Mouse (Mus musculus): ENCODE results near the gene Cdh4. TPM values are rescaled to one million over a fixed set of nuclear protein-coding genes. Genes with fewer than 3 reads are reported as not detected.

The Cdh4 gene
- total RNA-seq, 1 experiment = 1.9 TPM

DNA sequence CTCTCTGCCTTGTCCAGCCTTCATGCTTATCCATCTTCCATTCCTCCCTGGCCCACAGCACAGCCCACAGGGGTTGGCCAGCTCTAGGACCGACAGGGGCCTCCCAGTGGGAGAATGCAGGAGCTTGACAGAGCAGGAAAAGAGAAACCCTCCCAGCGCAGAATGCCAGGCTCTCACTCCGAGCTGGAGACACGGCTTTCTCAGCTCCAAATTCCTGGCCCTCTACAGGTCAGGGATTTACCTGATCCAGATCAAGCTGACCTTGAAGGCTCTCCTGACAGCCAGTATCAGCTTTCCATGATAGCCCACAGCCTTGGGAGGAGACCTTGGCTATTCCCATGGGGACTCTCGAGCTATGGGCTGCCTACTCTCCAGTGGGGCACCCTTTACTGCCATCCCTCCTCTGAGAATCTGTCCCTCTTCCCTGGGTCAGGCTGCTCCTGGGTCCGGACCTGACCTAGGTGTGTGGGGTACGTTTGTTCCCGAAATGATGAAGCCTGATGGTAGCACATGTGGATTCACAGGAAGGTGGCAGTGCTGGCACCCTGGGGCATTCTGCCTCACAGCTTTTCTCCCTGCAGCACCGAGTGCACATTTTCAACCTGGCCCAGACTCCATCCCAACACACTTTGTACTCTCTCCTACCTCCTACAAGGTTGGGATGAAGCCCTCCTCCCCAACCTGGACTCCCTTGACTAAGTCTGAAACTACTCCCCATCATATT is 319.6 kb downstream of the Cdh4 start:
- H3K36me3 ChIP-seq (ENCODE audit: control insufficient read depth, insufficient read depth, low read length, poor library complexity, severe bottlenecking) = no peaks in the 10 kb centered on the region
- H3K27ac ChIP-seq (ENCODE audit: insufficient read depth, low read depth, low read length, poor library complexity, severe bottlenecking) = no peak overlapping the region
- no peaks in the 10 kb centered on the region for H3K9me3 ChIP-seq (ENCODE audit: control insufficient read depth, insufficient read depth, low read depth, low read length)
- TF ChIP-seq CHD2 (IDR thresholded peaks at IDR 0.05; ENCODE audit: low read depth, low read length) = no peak
- no peak for TF ChIP-seq MAFK (IDR thresholded peaks at IDR 0.05; ENCODE audit: insufficient read depth, low read depth, low read length)
- no peak for TF ChIP-seq HCFC1 (IDR thresholded peaks at IDR 0.05; ENCODE audit: borderline replicate concordance, insufficient read depth, low read length)
- TF ChIP-seq ZC3H11A (IDR thresholded peaks at IDR 0.05; ENCODE audit: borderline replicate concordance, low read depth, low read length) = no peak
- TF ChIP-seq ZNF384 (IDR thresholded peaks at IDR 0.05; ENCODE audit: low read depth, low read length) = no peak
- H3K4me1 ChIP-seq (ENCODE audit: control insufficient read depth in 2 of 2, insufficient read depth in 2 of 2, low read length in 2 of 2, poor library complexity in 1 of 2) = peaks cover 3 to 7% of the 10 kb centered on the region in 2 experiments; a peak in 3 of 4 replicates
- no peak overlapping the region for H3K4me3 ChIP-seq (ENCODE audit: insufficient read depth in 1 of 2, low read depth in 1 of 2, low read length in 2 of 2, poor library complexity in 1 of 2, severe bottlenecking in 1 of 2)
- in situ Hi-C loops (cut with MboI; ENCODE audit: low sequenced_read_pairs in 2 of 2, unreplicated experiment in 2 of 2) = no loop called here
- H3K9ac ChIP-seq (ENCODE audit: insufficient read depth, low read depth, low read length, poor library complexity, severe bottlenecking) = no peak overlapping the region
- no peak for DNase-seq (ENCODE audit: low read depth, low spot score)

DNA sequence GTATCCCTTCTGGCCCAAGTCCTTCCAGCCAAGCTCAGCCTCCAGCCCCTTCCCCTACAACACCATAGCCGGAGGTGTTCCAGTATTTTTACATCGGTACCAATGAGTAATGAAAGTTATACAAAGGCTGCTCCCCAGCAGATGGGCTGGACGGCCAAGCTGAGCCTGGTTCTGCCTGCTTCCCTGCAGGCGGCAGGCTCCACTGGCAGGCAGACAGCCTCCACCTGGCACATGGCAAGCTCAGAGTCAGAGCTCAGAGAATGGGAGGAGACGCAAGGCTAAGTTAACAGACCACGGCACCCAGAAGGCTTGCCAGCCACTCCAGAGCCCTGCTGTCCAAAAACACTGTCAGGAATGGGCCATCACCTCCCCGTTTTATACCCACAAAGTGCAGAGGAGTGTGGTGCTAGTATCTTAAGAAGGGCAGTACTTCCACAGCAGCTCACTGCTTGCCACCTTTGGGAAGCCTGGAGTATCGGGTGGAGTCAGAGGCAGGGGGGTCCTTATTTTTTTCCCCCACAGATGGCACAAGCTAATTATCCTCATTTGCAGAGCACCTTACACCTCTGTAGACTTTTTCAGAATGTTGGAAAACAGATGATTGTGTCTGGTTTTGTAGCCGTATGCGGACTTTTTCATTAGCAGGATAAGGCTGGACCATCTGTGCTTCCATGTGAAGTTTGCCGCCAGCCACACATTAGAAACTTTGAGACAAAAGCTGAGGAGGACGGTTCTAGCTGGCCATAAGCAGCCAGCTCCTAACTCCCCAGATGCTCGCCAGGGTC is 320.5 kb downstream of the Cdh4 start:
- peaks cover 4 to 14% of the 10 kb centered on the region in 2 experiments; a peak in 3 of 4 replicates for H3K4me1 ChIP-seq (ENCODE audit: control insufficient read depth in 2 of 2, insufficient read depth in 2 of 2, low read length in 2 of 2, poor library complexity in 1 of 2)
- in situ Hi-C loops (cut with MboI; ENCODE audit: low sequenced_read_pairs in 2 of 2, unreplicated experiment in 2 of 2) = no loop called here
- no peak for TF ChIP-seq ZNF384 (IDR thresholded peaks at IDR 0.05; ENCODE audit: low read depth, low read length)
- no peak overlapping the region; the same call in 1 of the 2 replicates for H3K27ac ChIP-seq (ENCODE audit: insufficient read depth, low read depth, low read length, poor library complexity, severe bottlenecking)
- H3K4me3 ChIP-seq (ENCODE audit: insufficient read depth in 1 of 2, low read depth in 1 of 2, low read length in 2 of 2, poor library complexity in 1 of 2, severe bottlenecking in 1 of 2) = no peak overlapping the region
- DNase-seq (ENCODE audit: low read depth, low spot score) = no peak
- no peak overlapping the region for H3K9ac ChIP-seq (ENCODE audit: insufficient read depth, low read depth, low read length, poor library complexity, severe bottlenecking)
- no peaks in the 10 kb centered on the region for H3K36me3 ChIP-seq (ENCODE audit: control insufficient read depth, insufficient read depth, low read length, poor library complexity, severe bottlenecking)
- H3K9me3 ChIP-seq (ENCODE audit: control insufficient read depth, insufficient read depth, low read depth, low read length) = no peaks in the 10 kb centered on the region

DNA sequence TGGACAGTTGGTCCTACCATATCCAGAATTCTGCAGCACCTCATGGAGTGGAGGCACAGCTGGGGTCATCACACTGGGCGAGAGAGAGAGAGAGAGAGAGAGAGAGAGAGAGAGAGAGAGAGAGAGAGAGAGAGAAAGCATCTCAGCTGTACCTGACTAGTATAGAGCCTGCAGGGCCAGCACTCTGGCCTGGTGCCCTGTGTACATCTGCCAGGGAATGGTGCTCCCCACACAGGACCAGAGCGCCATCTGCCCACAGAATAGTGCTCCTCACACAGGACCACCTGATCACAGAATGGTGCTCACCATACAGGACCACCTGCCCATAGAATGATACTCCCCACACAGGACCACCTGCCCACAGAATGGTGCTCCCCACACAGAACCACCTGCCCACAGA is 322.2 kb downstream of the Cdh4 start:
- TF ChIP-seq MAFK (IDR thresholded peaks at IDR 0.05; ENCODE audit: insufficient read depth, low read depth, low read length) (no peak), ZC3H11A (IDR thresholded peaks at IDR 0.05; ENCODE audit: borderline replicate concordance, low read depth, low read length) (no peak), ZNF384 (IDR thresholded peaks at IDR 0.05; ENCODE audit: low read depth, low read length) (no peak), CHD2 (IDR thresholded peaks at IDR 0.05; ENCODE audit: low read depth, low read length) (no peak), HCFC1 (IDR thresholded peaks at IDR 0.05; ENCODE audit: borderline replicate concordance, insufficient read depth, low read length) (no peak)
- Histone ChIP-seq H3K4me1 (ENCODE audit: control insufficient read depth in 2 of 2, insufficient read depth in 2 of 2, low read length in 2 of 2, poor library complexity in 1 of 2) (peaks cover 5 to 20% of the 10 kb centered on the region in 2 experiments), H3K36me3 (ENCODE audit: control insufficient read depth, insufficient read depth, low read length, poor library complexity, severe bottlenecking) (no peaks in the 10 kb centered on the region), H3K9ac (ENCODE audit: insufficient read depth, low read depth, low read length, poor library complexity, severe bottlenecking) (no peak overlapping the region), H3K4me3 (ENCODE audit: insufficient read depth in 1 of 2, low read depth in 1 of 2, low read length in 2 of 2, poor library complexity in 1 of 2, severe bottlenecking in 1 of 2) (no peak overlapping the region), H3K27ac (ENCODE audit: insufficient read depth, low read depth, low read length, poor library complexity, severe bottlenecking) (no peak overlapping the region), H3K9me3 (ENCODE audit: control insufficient read depth, insufficient read depth, low read depth, low read length) (no peaks in the 10 kb centered on the region)
- in situ Hi-C loops (cut with MboI; ENCODE audit: low sequenced_read_pairs in 2 of 2, unreplicated experiment in 2 of 2) = no loop called here
- no peak for DNase-seq (ENCODE audit: low read depth, low spot score)

DNA sequence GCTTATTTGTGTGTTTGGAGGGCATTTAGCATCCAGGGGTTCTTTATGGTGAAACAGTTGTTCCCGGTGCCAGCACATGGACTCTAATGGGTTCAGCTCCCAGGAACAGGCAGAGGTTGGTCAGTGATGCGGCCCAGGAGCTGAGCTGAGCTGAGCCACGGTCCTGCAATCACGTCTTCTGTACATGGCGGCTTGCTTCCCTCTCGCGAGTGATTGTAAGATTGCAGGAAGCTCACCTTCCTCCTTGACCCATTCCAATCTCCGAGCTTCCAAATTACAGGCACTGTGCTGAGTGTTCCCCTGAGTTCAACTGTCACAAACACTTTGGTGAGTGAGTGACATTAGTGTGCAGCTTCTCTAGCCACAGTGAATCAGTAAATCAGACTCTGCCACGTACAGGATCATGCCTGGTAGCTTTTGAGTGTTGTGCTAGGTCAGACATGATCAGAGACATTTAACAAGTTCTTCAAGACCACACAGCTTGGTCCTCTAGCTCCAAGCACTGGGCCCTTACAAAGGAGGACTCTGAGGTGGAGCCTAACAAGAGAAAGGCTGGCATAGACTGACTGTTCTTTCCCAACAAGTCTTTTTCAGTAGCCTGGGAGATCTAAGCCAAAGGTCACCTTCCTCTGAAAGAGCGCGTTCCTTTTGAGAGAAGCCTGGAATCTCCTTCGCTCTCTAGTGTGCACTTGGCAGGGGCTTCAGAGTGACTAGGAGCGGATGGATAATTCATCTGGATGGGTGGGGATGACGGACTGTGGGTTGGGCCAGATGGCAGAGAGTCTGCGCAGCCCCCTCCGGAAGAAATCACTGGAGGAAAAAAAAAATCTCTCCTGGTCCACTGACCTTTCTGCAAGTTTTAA is 324.7 kb downstream of the Cdh4 start:
- Histone ChIP-seq H3K9ac (ENCODE audit: insufficient read depth, low read depth, low read length, poor library complexity, severe bottlenecking) (no peak overlapping the region), H3K36me3 (ENCODE audit: control insufficient read depth, insufficient read depth, low read length, poor library complexity, severe bottlenecking) (no peaks in the 10 kb centered on the region), H3K4me3 (ENCODE audit: insufficient read depth in 1 of 2, low read depth in 1 of 2, low read length in 2 of 2, poor library complexity in 1 of 2, severe bottlenecking in 1 of 2) (no peak overlapping the region), H3K4me1 (ENCODE audit: control insufficient read depth in 2 of 2, insufficient read depth in 2 of 2, low read length in 2 of 2, poor library complexity in 1 of 2) (peaks cover 5 to 24% of the 10 kb centered on the region in 2 experiments), H3K9me3 (ENCODE audit: control insufficient read depth, insufficient read depth, low read depth, low read length) (no peaks in the 10 kb centered on the region), H3K27ac (ENCODE audit: insufficient read depth, low read depth, low read length, poor library complexity, severe bottlenecking) (no peak overlapping the region)
- no peak for TF ChIP-seq ZC3H11A (IDR thresholded peaks at IDR 0.05; ENCODE audit: borderline replicate concordance, low read depth, low read length)
- TF ChIP-seq MAFK (IDR thresholded peaks at IDR 0.05; ENCODE audit: insufficient read depth, low read depth, low read length) = no peak
- no peak for TF ChIP-seq CHD2 (IDR thresholded peaks at IDR 0.05; ENCODE audit: low read depth, low read length)
- TF ChIP-seq ZNF384 (IDR thresholded peaks at IDR 0.05; ENCODE audit: low read depth, low read length) = no peak
- TF ChIP-seq HCFC1 (IDR thresholded peaks at IDR 0.05; ENCODE audit: borderline replicate concordance, insufficient read depth, low read length) = no peak
- DNase-seq (ENCODE audit: low read depth, low spot score) = no peak
- in situ Hi-C loops (cut with MboI; ENCODE audit: low sequenced_read_pairs in 2 of 2, unreplicated experiment in 2 of 2) = no loop called here
